Mouse (Mus musculus): ENCODE data around the gene Fam213b. TPM values are rescaled to one million over a fixed set of nuclear protein-coding genes. Genes with fewer than 3 reads are reported as not detected.

Fam213b gene
- polyA plus RNA-seq, 1 experiment from 2014 or later, result 33.2 TPM

DNA sequence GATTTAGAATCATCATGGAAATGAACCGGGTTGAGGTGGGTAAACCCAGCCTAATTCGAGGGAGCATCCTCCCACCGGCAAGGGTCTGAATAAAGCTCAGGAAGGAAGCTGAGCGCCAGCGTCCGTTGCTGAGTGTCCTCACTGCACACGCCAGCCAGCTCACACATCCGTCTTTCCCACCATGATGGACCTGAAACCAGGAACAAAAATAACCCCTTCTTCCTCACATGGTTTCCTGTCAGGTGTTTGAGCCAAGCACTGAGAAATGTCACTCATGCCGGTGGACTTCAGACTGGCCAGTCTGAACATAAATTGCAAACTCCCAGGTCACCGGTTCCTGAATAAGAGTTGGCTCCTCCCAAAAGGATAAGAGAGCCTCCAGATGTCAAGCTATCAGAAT is 16.4 kb upstream of the Fam213b start:
- WGBS, result 87% methylated on average over 10 of the region's 10 CpGs
- no peak for ATAC-seq (ENCODE audit: low FRiP score, low read depth)
- no peak overlapping the region for H3K27ac ChIP-seq (replicated peaks)

GRCm38 (mm10) chr4:154914707-154915106 is 15.8 kb upstream of the Fam213b start:
- Histone ChIP-seq H3K4me2 (replicated peaks) (no peak overlapping the region), H3K27me3 (0 out of 2 replicates have a peak, but pooled peaks cover 5% of the 10 kb centered on the region), H3K27ac (replicated peaks) (no peak overlapping the region), H3K4me1 (peaks cover 12% of the 10 kb centered on the region), H3K36me3 (no peaks in the 10 kb centered on the region), H3K9ac (replicated peaks) (no peak overlapping the region), H3K9me3 (no peaks in the 10 kb centered on the region), H3K4me3 (no peak overlapping the region)
- WGBS, result 91% methylated on average over 3 of the region's 3 CpGs
- ATAC-seq (ENCODE audit: low FRiP score, low read depth), result no peak

More for the DNA sequence above, 16.4 kb upstream of the Fam213b start:
- Histone ChIP-seq H3K4me1 (peaks cover 10% of the 10 kb centered on the region), H3K4me3 (no peak overlapping the region), H3K9ac (replicated peaks) (no peak overlapping the region), H3K4me2 (replicated peaks) (no peak overlapping the region), H3K9me3 (no peaks in the 10 kb centered on the region), H3K27me3 (0 out of 2 replicates have a peak, but pooled peaks cover 5% of the 10 kb centered on the region), H3K36me3 (no peaks in the 10 kb centered on the region)

DNA sequence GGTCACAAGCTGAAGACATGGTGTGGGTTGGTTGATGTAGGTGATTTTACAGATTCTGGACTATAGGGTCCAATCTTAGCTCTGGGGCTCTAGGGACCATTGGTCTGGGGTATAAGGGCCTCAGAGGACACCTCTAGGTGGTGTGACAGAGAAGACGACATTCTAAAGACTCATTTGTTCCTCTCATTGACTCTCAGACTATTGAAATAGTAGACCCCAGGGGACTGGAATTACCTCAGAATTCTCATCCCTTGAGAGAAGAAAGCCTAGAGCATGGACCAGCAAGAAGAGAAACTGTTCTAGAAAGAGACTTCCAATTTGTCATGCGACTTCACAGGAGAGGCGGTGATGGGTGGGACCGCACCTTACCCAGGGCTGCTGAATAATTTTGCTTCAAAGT is 15.3 kb upstream of the Fam213b start:
- Histone ChIP-seq H3K27ac (replicated peaks) (no peak overlapping the region), H3K4me2 (replicated peaks) (no peak overlapping the region), H3K4me1 (peaks cover 12% of the 10 kb centered on the region), H3K9ac (replicated peaks) (no peak overlapping the region), H3K4me3 (no peak overlapping the region), H3K36me3 (no peaks in the 10 kb centered on the region), H3K9me3 (no peaks in the 10 kb centered on the region), H3K27me3 (0 out of 2 replicates have a peak, but pooled peaks cover 5% of the 10 kb centered on the region)
- 94% methylated on average over 4 of the region's 4 CpGs for WGBS
- ATAC-seq (ENCODE audit: low FRiP score, low read depth), result no peak

- Histone ChIP-seq H3K4me2 (replicated peaks) (no peak overlapping the region), H3K27me3 (0 out of 2 replicates have a peak, but pooled peaks cover 5% of the 10 kb centered on the region), H3K9me3 (no peaks in the 10 kb centered on the region), H3K4me1 (peaks cover 12% of the 10 kb centered on the region), H3K36me3 (no peaks in the 10 kb centered on the region), H3K9ac (replicated peaks) (no peak overlapping the region), H3K4me3 (no peak overlapping the region), H3K27ac (replicated peaks) (no peak overlapping the region)
- WGBS, result 93% methylated on average over 3 of the region's 3 CpGs
- ATAC-seq (ENCODE audit: low FRiP score, low read depth), result no peak
Measured at GRCm38 (mm10) chr4:154913845-154914244, 14.9 kb upstream of the Fam213b start.

DNA sequence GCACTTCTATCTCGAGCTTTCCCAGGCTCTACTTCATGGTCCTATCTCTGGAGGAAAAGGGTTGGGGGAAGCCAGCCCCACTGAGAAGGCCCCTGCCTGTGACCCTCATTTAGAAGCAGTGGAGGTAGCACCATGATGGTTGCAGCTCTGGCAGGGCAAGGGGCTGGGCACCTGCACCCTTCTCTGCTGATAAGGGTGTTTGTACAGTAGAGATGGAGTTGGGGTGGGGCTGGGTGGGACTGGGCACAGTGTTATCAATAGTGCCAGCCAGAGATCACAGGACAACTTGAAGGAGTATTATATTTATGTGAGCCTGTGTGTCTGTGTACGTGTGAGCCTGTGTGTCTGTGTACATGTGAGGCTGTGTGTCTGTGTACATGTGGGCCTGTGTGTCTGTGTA is 12.7 kb upstream of the Fam213b start:
- H3K9me3 ChIP-seq, result no peaks in the 10 kb centered on the region
- H3K36me3 ChIP-seq, result no peaks in the 10 kb centered on the region
- WGBS, result 69% methylated on average over 2 of the region's 2 CpGs
- peaks cover 17% of the 10 kb centered on the region for H3K4me1 ChIP-seq
- H3K4me2 ChIP-seq (replicated peaks), result no peak overlapping the region
- H3K9ac ChIP-seq (replicated peaks), result no peak overlapping the region
- no peak for ATAC-seq (ENCODE audit: low FRiP score, low read depth)
- 0 out of 2 replicates have a peak, but pooled peaks cover 5% of the 10 kb centered on the region for H3K27me3 ChIP-seq
- H3K4me3 ChIP-seq, result no peak overlapping the region
- 0 out of 2 replicates have a peak overlapping the region, but pooled peaks have one; percentile 30 for H3K27ac ChIP-seq (replicated peaks)

- H3K27ac ChIP-seq (replicated peaks), result 0 out of 2 replicates have a peak overlapping the region, but pooled peaks have one; percentile 30
- no peaks in the 10 kb centered on the region for H3K9me3 ChIP-seq
- 12% methylated on average over 15 of the region's 15 CpGs for WGBS
- 0 out of 2 replicates have a peak, but pooled peaks cover 5% of the 10 kb centered on the region for H3K27me3 ChIP-seq
- H3K36me3 ChIP-seq, result no peaks in the 10 kb centered on the region
- ATAC-seq (ENCODE audit: low FRiP score, low read depth), result no peak
- H3K4me2 ChIP-seq (replicated peaks), result peak overlapping the region; percentile 13
- H3K4me1 ChIP-seq, result peaks cover 17% of the 10 kb centered on the region
- H3K4me3 ChIP-seq, result no peak overlapping the region
- H3K9ac ChIP-seq (replicated peaks), result no peak overlapping the region
Measured at GRCm38 (mm10) chr4:154910606-154911522, 11.9 kb upstream of the Fam213b start.

DNA sequence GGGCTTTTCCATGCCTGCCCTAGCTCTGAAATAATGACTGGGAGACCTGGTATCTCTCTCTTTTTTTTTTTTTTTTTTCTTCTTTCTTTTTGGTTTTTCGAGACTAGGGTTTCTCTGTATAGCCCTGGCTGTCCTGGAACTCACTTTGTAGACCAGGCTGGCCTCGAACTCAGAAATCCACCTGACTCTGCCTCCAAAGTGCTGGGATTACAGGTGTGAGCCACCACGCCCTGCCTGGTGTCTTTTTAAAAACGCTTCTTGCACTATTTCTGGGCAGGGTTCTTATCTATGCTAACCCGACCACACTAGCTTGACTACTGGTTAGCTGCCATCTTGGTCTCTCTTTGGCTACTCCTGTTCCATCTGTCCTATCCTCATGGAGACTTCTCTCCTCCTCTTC is 9.6 kb upstream of the Fam213b start:
- H3K4me3 ChIP-seq, result no peak overlapping the region
- H3K27me3 ChIP-seq, result 0 out of 2 replicates have a peak, but pooled peaks cover 8% of the 10 kb centered on the region
- no peak for ATAC-seq (ENCODE audit: low FRiP score, low read depth)
- H3K9ac ChIP-seq (replicated peaks), result no peak overlapping the region
- H3K4me1 ChIP-seq, result peaks cover 17% of the 10 kb centered on the region
- H3K36me3 ChIP-seq, result no peaks in the 10 kb centered on the region
- H3K27ac ChIP-seq (replicated peaks), result no peak overlapping the region
- 90% methylated on average over 5 of the region's 5 CpGs for WGBS
- no peaks in the 10 kb centered on the region for H3K9me3 ChIP-seq
- no peak overlapping the region for H3K4me2 ChIP-seq (replicated peaks)

GRCm38 (mm10) chr4:154907833-154908232 is 8.9 kb upstream of the Fam213b start:
- Histone ChIP-seq H3K4me1 (peaks cover 17% of the 10 kb centered on the region), H3K36me3 (no peaks in the 10 kb centered on the region), H3K27me3 (0 out of 2 replicates have a peak, but pooled peaks cover 14% of the 10 kb centered on the region), H3K4me2 (replicated peaks) (peak overlapping the region; percentile 18; the same call in 1 of the 2 replicates), H3K27ac (replicated peaks) (no peak overlapping the region), H3K9ac (replicated peaks) (no peak overlapping the region), H3K4me3 (no peak overlapping the region), H3K9me3 (no peaks in the 10 kb centered on the region)
- 45% methylated on average over 17 of the region's 17 CpGs for WGBS
- peak; percentile 56; the same call in 1 of the 2 replicates for ATAC-seq (ENCODE audit: low FRiP score, low read depth)

DNA sequence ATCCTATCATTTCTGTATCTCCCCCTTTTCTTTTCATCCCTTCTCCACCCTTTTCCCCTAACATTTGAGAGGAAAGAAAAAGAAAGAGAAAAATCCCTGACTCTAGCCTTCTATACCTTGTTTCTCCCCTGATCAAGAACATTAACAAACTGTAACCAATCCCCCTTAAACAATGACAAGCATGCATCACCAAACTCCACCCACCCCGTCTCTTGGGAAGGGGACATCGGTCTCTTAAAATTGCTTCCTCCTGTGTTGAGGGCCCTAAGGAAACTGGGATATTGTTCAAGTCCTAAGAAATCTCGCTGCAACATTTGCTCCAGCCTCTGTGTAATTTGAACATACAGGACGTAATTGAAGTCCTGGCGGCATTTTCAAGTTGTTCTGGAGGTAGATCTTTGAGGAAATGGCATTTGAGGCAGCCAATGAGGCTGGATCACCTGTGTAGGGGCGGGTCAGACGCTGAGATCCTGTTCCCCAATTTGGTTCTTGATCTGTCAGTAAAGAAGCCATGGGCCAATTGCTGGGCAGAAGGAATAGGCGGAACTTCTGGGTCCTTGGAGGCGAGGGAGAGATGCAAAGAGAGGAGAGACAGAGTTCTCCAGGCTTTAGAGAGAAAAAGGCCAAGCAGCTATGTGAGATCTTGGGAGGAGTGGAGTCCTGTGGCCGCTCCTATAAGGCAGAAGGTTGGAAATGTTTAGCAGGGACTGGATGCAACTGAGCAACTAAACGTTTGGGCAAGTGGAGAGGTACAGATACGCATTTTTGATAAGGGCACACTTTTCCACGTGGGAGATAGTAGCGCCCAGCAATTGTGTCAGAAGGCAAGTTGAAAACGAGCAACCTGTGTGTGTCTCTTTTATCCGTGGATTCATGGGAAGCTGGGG is 5.5 kb upstream of the Fam213b start:
- Histone ChIP-seq H3K27me3 (0 out of 2 replicates have a peak, but pooled peaks cover 19% of the 10 kb centered on the region), H3K4me3 (peak overlapping the region; percentile 28), H3K27ac (replicated peaks) (no peak overlapping the region), H3K36me3 (no peaks in the 10 kb centered on the region), H3K4me1 (peaks cover 5% of the 10 kb centered on the region), H3K9ac (replicated peaks) (peak overlapping the region; percentile 24), H3K4me2 (replicated peaks) (peak overlapping the region; percentile 53), H3K9me3 (no peaks in the 10 kb centered on the region)
- ATAC-seq (ENCODE audit: low FRiP score, low read depth), result peak; percentile 78
- WGBS, result 4% methylated on average over 16 of the region's 16 CpGs

GRCm38 (mm10) chr4:154902371-154902770 is 3.4 kb upstream of the Fam213b start:
- 88% methylated on average over 2 of the region's 2 CpGs for WGBS
- Histone ChIP-seq H3K27me3 (peaks cover 25% of the 10 kb centered on the region; the same call in 1 of the 2 replicates), H3K9ac (replicated peaks) (no peak overlapping the region), H3K36me3 (no peaks in the 10 kb centered on the region), H3K9me3 (no peaks in the 10 kb centered on the region), H3K4me1 (peaks cover 14% of the 10 kb centered on the region), H3K27ac (replicated peaks) (no peak overlapping the region), H3K4me3 (no peak overlapping the region), H3K4me2 (replicated peaks) (no peak overlapping the region)
- no peak for ATAC-seq (ENCODE audit: low FRiP score, low read depth)

DNA sequence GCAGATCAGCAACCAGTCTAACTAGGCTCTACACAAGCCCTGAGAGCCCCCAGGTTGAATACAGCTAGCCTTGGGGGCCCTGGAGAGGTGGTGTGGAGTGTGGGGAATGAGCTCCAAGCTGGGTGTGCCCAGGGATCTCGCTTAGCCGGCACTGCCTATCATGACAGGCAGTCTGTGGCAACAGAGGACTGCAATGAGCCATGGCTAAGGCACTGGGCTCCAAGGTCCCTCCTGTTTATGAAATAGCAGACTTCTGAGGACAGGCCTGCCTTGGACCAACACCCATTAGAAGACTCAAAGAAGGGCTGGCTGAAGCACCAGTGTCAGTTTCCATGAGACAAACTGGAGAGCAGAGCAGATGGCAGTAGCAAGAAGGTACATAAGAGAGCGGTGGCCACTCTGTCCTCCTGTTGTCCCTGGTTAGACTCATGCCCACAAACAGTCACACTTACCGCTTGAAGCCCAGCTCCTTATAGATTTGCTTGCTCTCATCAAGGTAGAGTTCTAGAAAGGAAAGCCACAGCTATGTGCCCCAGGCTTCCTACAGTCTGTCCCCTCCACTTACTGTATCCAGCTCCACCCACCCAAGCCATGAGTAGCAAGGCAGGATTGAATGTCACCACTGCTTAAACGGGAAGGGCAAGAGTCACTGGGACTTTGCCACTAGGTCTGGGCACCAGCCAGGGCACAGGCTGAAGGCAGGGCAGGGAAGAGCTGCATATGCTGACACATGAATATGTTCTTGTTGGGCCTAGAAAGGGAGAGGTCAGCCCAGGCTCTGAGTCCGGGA is 1.1 kb downstream of the Fam213b start:
- Histone ChIP-seq H3K36me3 (0 out of 2 replicates have a peak, but pooled peaks cover 7% of the 10 kb centered on the region), H3K9me3 (no peaks in the 10 kb centered on the region), H3K4me2 (replicated peaks) (peak overlapping the region; percentile 80), H3K27me3 (peaks cover 17% of the 10 kb centered on the region; the same call in 1 of the 2 replicates), H3K4me3 (peak overlapping the region; percentile 57), H3K4me1 (peaks cover 23% of the 10 kb centered on the region), H3K27ac (replicated peaks) (no peak overlapping the region), H3K9ac (replicated peaks) (peak overlapping the region; percentile 69)
- ATAC-seq (ENCODE audit: low FRiP score, low read depth), result no peak
- WGBS, result 72% methylated on average over 6 of the region's 6 CpGs

All from midbrain, embryonic 12.5 days (tissue).